Mouse (Mus musculus) embryonic fibroblast, embryonic 13.5 days (primary cell): ENCODE measurements around the gene Vpreb2.

Experiments used
- CTCF ChIP-seq: IDR thresholded peaks from 2 replicates; pipeline ENCODE4 v1.5.1; 2011; ENCODE audit warnings: mild to moderate bottlenecking, control low read depth, low read length, moderate library complexity, borderline replicate concordance; ENCODE audit not compliant: insufficient read depth
- POLR2A ChIP-seq: IDR thresholded peaks from 2 replicates; pipeline ENCODE4 v1.6.1; 2011; ENCODE audit warnings: low read depth, mild to moderate bottlenecking, control low read depth, low read length, moderate library complexity

DNA sequence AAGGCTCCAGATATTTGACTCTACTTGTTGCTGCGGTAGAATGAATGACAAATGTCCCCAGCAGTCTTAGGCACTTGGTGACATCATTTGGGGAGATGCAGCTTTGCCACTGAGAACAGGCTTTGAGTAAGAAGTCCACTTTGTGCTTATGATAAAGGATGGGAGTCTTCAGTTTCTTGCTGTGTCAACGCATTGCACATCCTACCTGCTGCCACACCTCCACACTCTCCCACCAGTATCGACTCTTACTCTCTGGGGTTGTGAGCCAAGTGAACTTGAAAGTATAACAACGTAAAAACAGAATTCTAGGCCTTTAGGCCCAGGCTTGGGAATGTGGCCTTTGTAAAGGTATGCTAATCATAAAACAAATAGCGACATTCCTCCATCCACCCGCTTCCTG lies 30.9 kb downstream of the Vpreb2 start:
- TF ChIP-seq CTCF (no peak), POLR2A (no peak)
